Mouse (Mus musculus): ENCODE measurements around the gene Ucp3. TPM values are rescaled to one million over a fixed set of nuclear protein-coding genes. Genes with fewer than 3 reads are reported as not detected.

Ucp3 gene
- polyA plus RNA-seq, 1 experiment from 2014 or later = not detected

- H3K27me3 ChIP-seq (ENCODE audit: control insufficient read depth, insufficient read depth, low read length) = no peaks in the 10 kb centered on the region
- H3K36me3 ChIP-seq (ENCODE audit: control insufficient read depth, insufficient read depth, low read length) = no peaks in the 10 kb centered on the region
- 93% methylated on average over 11 of the region's 11 CpGs for WGBS
- 0 out of 2 replicates have a peak overlapping the region, but pooled peaks have one; percentile 12 for H3K27ac ChIP-seq (ENCODE audit: low read depth, low read length)
- H3K9ac ChIP-seq (ENCODE audit: low read depth, low read length) = no peak overlapping the region
- H3K4me3 ChIP-seq (ENCODE audit: low read depth, low read length) = no peak overlapping the region
- no peak overlapping the region for H3K4me2 ChIP-seq (replicated peaks; ENCODE audit: low read depth, low read length)
- no peaks in the 10 kb centered on the region for H3K4me1 ChIP-seq (replicated peaks; ENCODE audit: control insufficient read depth, insufficient read depth, low read length)
- no peaks in the 10 kb centered on the region for H3K9me3 ChIP-seq (ENCODE audit: control insufficient read depth, low read length)
- no peak for DNase-seq (ENCODE audit: low spot score)
- no peak for ATAC-seq (ENCODE audit: low FRiP score)
Measured at GRCm38 (mm10) chr7:100466781-100467510, 5.8 kb upstream of the Ucp3 start.

GRCm38 (mm10) chr7:100468761-100469160 lies 4.0 kb upstream of the Ucp3 start:
- no peak overlapping the region for H3K4me2 ChIP-seq (replicated peaks; ENCODE audit: low read depth, low read length)
- no peak overlapping the region for H3K27ac ChIP-seq (ENCODE audit: low read depth, low read length)
- H3K9me3 ChIP-seq (ENCODE audit: control insufficient read depth, low read length) = no peaks in the 10 kb centered on the region
- WGBS = 88% methylated on average over 6 of the region's 6 CpGs
- H3K4me1 ChIP-seq (replicated peaks; ENCODE audit: control insufficient read depth, insufficient read depth, low read length) = no peaks in the 10 kb centered on the region
- H3K4me3 ChIP-seq (ENCODE audit: low read depth, low read length) = no peak overlapping the region
- no peak overlapping the region for H3K9ac ChIP-seq (ENCODE audit: low read depth, low read length)
- H3K36me3 ChIP-seq (ENCODE audit: control insufficient read depth, insufficient read depth, low read length) = no peaks in the 10 kb centered on the region
- DNase-seq (ENCODE audit: low spot score) = no peak
- ATAC-seq (ENCODE audit: low FRiP score) = no peak
- no peaks in the 10 kb centered on the region for H3K27me3 ChIP-seq (ENCODE audit: control insufficient read depth, insufficient read depth, low read length)

GRCm38 (mm10) chr7:100469502-100469901 lies 3.3 kb upstream of the Ucp3 start:
- DNase-seq (ENCODE audit: low spot score) (no peak), ATAC-seq (ENCODE audit: low FRiP score) (no peak)
- Histone ChIP-seq H3K4me1 (replicated peaks; ENCODE audit: control insufficient read depth, insufficient read depth, low read length) (no peaks in the 10 kb centered on the region), H3K4me2 (replicated peaks; ENCODE audit: low read depth, low read length) (no peak overlapping the region), H3K9ac (ENCODE audit: low read depth, low read length) (no peak overlapping the region), H3K27me3 (ENCODE audit: control insufficient read depth, insufficient read depth, low read length) (no peaks in the 10 kb centered on the region), H3K9me3 (ENCODE audit: control insufficient read depth, low read length) (no peaks in the 10 kb centered on the region), H3K36me3 (ENCODE audit: control insufficient read depth, insufficient read depth, low read length) (no peaks in the 10 kb centered on the region), H3K27ac (ENCODE audit: low read depth, low read length) (no peak overlapping the region), H3K4me3 (ENCODE audit: low read depth, low read length) (no peak overlapping the region)
- 85% methylated on average over 1 of the region's 1 CpGs for WGBS

- H3K4me2 ChIP-seq (replicated peaks; ENCODE audit: low read depth, low read length) = no peak overlapping the region
- WGBS = 92% methylated on average over 11 of the region's 11 CpGs
- H3K36me3 ChIP-seq (ENCODE audit: control insufficient read depth, insufficient read depth, low read length) = no peaks in the 10 kb centered on the region
- H3K4me1 ChIP-seq (replicated peaks; ENCODE audit: control insufficient read depth, insufficient read depth, low read length) = no peaks in the 10 kb centered on the region
- H3K27ac ChIP-seq (ENCODE audit: low read depth, low read length) = no peak overlapping the region
- ATAC-seq (ENCODE audit: low FRiP score) = no peak
- no peak overlapping the region for H3K9ac ChIP-seq (ENCODE audit: low read depth, low read length)
- H3K9me3 ChIP-seq (ENCODE audit: control insufficient read depth, low read length) = no peaks in the 10 kb centered on the region
- no peak overlapping the region for H3K4me3 ChIP-seq (ENCODE audit: low read depth, low read length)
- H3K27me3 ChIP-seq (ENCODE audit: control insufficient read depth, insufficient read depth, low read length) = no peaks in the 10 kb centered on the region
- DNase-seq (ENCODE audit: low spot score) = no peak
Measured at GRCm38 (mm10) chr7:100470796-100471406, 1.9 kb upstream of the Ucp3 start.

- Histone ChIP-seq H3K36me3 (ENCODE audit: control insufficient read depth, insufficient read depth, low read length) (no peaks in the 10 kb centered on the region), H3K4me1 (replicated peaks; ENCODE audit: control insufficient read depth, insufficient read depth, low read length) (no peaks in the 10 kb centered on the region), H3K27ac (ENCODE audit: low read depth, low read length) (no peak overlapping the region), H3K9ac (ENCODE audit: low read depth, low read length) (no peak overlapping the region), H3K9me3 (ENCODE audit: control insufficient read depth, low read length) (no peaks in the 10 kb centered on the region), H3K27me3 (ENCODE audit: control insufficient read depth, insufficient read depth, low read length) (no peaks in the 10 kb centered on the region), H3K4me3 (ENCODE audit: low read depth, low read length) (no peak overlapping the region), H3K4me2 (replicated peaks; ENCODE audit: low read depth, low read length) (no peak overlapping the region)
- no peak for ATAC-seq (ENCODE audit: low FRiP score)
- WGBS = 91% methylated on average over 1 of the region's 1 CpGs
- no peak for DNase-seq (ENCODE audit: low spot score)
Measured at GRCm38 (mm10) chr7:100471407-100471797, 1.4 kb upstream of the Ucp3 start.

GRCm38 (mm10) chr7:100473846-100474454 lies 1.2 kb downstream of the Ucp3 start:
- ATAC-seq (ENCODE audit: low FRiP score) (no peak), DNase-seq (ENCODE audit: low spot score) (no peak)
- no peaks in the 10 kb centered on the region for H3K9me3 ChIP-seq (ENCODE audit: control insufficient read depth, low read length)
- no peak overlapping the region for H3K4me3 ChIP-seq (ENCODE audit: low read depth, low read length)
- H3K27me3 ChIP-seq (ENCODE audit: control insufficient read depth, insufficient read depth, low read length) = no peaks in the 10 kb centered on the region
- H3K4me1 ChIP-seq (replicated peaks; ENCODE audit: control insufficient read depth, insufficient read depth, low read length) = no peaks in the 10 kb centered on the region
- WGBS = 81% methylated on average over 9 of the region's 9 CpGs
- H3K27ac ChIP-seq (ENCODE audit: low read depth, low read length) = no peak overlapping the region
- H3K9ac ChIP-seq (ENCODE audit: low read depth, low read length) = no peak overlapping the region
- no peaks in the 10 kb centered on the region for H3K36me3 ChIP-seq (ENCODE audit: control insufficient read depth, insufficient read depth, low read length)
- no peak overlapping the region for H3K4me2 ChIP-seq (replicated peaks; ENCODE audit: low read depth, low read length)

GRCm38 (mm10) chr7:100474680-100475079 lies 1.9 kb downstream of the Ucp3 start:
- WGBS = 33% methylated on average over 1 of the region's 1 CpGs
- H3K27me3 ChIP-seq (ENCODE audit: control insufficient read depth, insufficient read depth, low read length) = no peaks in the 10 kb centered on the region
- ATAC-seq (ENCODE audit: low FRiP score) (no peak), DNase-seq (ENCODE audit: low spot score) (no peak)
- no peak overlapping the region for H3K27ac ChIP-seq (ENCODE audit: low read depth, low read length)
- no peak overlapping the region for H3K4me2 ChIP-seq (replicated peaks; ENCODE audit: low read depth, low read length)
- no peak overlapping the region for H3K9ac ChIP-seq (ENCODE audit: low read depth, low read length)
- H3K9me3 ChIP-seq (ENCODE audit: control insufficient read depth, low read length) = no peaks in the 10 kb centered on the region
- 0 out of 2 replicates have a peak, but pooled peaks cover 2% of the 10 kb centered on the region for H3K4me1 ChIP-seq (replicated peaks; ENCODE audit: control insufficient read depth, insufficient read depth, low read length)
- H3K36me3 ChIP-seq (ENCODE audit: control insufficient read depth, insufficient read depth, low read length) = no peaks in the 10 kb centered on the region
- H3K4me3 ChIP-seq (ENCODE audit: low read depth, low read length) = no peak overlapping the region

- ATAC-seq (ENCODE audit: low FRiP score) = no peak
- H3K9me3 ChIP-seq (ENCODE audit: control insufficient read depth, low read length) = no peaks in the 10 kb centered on the region
- H3K9ac ChIP-seq (ENCODE audit: low read depth, low read length) = no peak overlapping the region
- H3K36me3 ChIP-seq (ENCODE audit: control insufficient read depth, insufficient read depth, low read length) = no peaks in the 10 kb centered on the region
- WGBS = 83% methylated on average over 20 of the region's 20 CpGs
- no peak overlapping the region for H3K4me2 ChIP-seq (replicated peaks; ENCODE audit: low read depth, low read length)
- no peaks in the 10 kb centered on the region for H3K27me3 ChIP-seq (ENCODE audit: control insufficient read depth, insufficient read depth, low read length)
- no peak overlapping the region for H3K27ac ChIP-seq (ENCODE audit: low read depth, low read length)
- no peak for DNase-seq (ENCODE audit: low spot score)
- 0 out of 2 replicates have a peak, but pooled peaks cover 3% of the 10 kb centered on the region for H3K4me1 ChIP-seq (replicated peaks; ENCODE audit: control insufficient read depth, insufficient read depth, low read length)
- H3K4me3 ChIP-seq (ENCODE audit: low read depth, low read length) = no peak overlapping the region
Measured at GRCm38 (mm10) chr7:100479100-100479822, 6.5 kb downstream of the Ucp3 start.

Data from hindbrain, embryonic 11.5 days (tissue).